In the genomic region with DNA sequence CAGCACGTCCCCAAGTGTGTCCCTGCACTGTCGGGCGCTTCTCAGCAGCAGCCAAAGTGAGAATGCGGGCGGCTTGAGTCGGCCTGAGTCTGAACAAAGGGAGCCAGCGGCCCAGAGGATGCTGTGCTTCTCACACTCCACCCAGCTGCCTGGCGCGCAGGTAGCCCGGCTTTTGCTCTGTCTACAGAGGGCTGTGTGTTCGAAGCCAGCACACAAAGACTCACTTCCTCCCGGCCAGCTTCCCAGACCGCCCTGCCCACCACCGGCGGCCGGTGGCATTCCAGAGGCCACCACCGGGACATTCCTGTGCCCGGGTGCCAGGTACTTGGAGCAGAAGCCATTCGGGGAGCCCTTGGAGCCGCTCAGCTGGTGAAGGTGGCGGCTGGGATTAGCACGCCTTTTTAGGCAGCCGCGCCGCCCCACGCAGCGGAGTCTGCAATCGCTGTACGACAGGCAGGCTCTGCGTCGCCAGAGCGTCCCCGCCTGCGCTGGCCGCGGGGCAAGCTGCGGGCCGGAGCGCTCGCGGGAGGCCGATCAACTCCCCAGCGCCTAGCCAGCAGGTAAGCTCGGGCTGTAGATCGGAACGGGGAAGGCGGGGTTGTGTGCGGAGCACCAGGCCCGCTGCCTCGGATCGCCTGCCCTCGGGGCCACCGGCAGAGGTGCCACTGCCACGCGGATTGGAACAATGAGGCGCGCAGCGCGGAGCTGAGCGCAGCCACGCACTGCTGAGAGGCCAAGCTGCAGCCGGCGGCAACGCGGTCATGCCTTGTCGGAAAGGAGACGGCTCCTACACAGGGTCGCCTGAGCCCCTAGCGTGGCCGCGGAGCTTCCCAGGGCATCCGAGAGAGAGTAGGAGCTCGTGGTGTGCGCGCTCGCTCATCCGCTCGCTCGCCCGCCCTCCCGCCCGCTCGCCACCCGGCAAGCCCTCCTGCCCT, we compare ENCODE assay signal across 8 mouse cellular contexts. TPM values are rescaled to one million over a fixed set of nuclear protein-coding genes. Genes with fewer than 3 reads are reported as not detected.
DNase-seq lines count a peak whose midpoint lies in the region; ATAC-seq and TF ChIP-seq lines count a peak whose summit lies in the region.

A gene (plus strand): TSS at position 133 of the 935 bp plus-strand sequence.

- peaks cover 45% of the 10 kb centered on the region for H3K27me3 ChIP-seq in kidney, embryonic 15.5 days
- H3K27me3 ChIP-seq in forebrain, embryonic 16.5 days (replicated peaks; ENCODE audit: control insufficient read depth, insufficient read depth, low read length), result no peaks in the 10 kb centered on the region
- peaks cover 30% of the 10 kb centered on the region for H3K27me3 ChIP-seq in liver, postnatal 0 days (ENCODE audit: insufficient read depth, low read length)
- peaks cover 11% of the 10 kb centered on the region for H3K27me3 ChIP-seq in stomach, embryonic 14.5 days (ENCODE audit: control insufficient read depth, insufficient read depth, low read length)

- DNase-seq in kidney, postnatal 36 days, result no peak
- peak; percentile 81 for DNase-seq in brain, adult 2 months (ENCODE audit: low read depth, low spot score)
- peak; percentile 38 to 64 for DNase-seq in layer of hippocampus, adult 8-10 months (ENCODE audit: low spot score in 2 of 2)
- DNase-seq in liver, postnatal 0 days, result peak; percentile 12
- no peak for DNase-seq in spleen, postnatal 36 days (ENCODE audit: low spot score in 2 of 2)

- H3K4me2 ChIP-seq in kidney, embryonic 15.5 days, result peak within 1 kb of the TSS; percentile 83
- peak within 1 kb of the TSS; percentile 61 for H3K4me2 ChIP-seq in forebrain, embryonic 16.5 days (ENCODE audit: low read length)
- H3K4me2 ChIP-seq in liver, postnatal 0 days (ENCODE audit: low read depth, low read length), result peak within 1 kb of the TSS; percentile 35; the same call in 1 of the 2 replicates
- H3K4me2 ChIP-seq in stomach, embryonic 14.5 days (replicated peaks; ENCODE audit: low read depth, low read length), result peak within 1 kb of the TSS; percentile 93

- H3K27ac ChIP-seq in kidney, embryonic 15.5 days, result no peak within 1 kb of the TSS
- peak within 1 kb of the TSS; percentile 90 for H3K27ac ChIP-seq in forebrain, embryonic 16.5 days (ENCODE audit: low read length)
- no peak within 1 kb of the TSS for H3K27ac ChIP-seq in liver, postnatal 0 days (ENCODE audit: low read depth)
- H3K27ac ChIP-seq in stomach, embryonic 14.5 days (ENCODE audit: low read length), result no peak within 1 kb of the TSS

- ATAC-seq in kidney, embryonic 15.5 days (replicated peaks; ENCODE audit: low FRiP score), result peak; percentile 92
- ATAC-seq in forebrain, embryonic 16.5 days, result peak; percentile 92
- no peak for ATAC-seq in liver, postnatal 0 days
- peak; percentile 82 for ATAC-seq in stomach, embryonic 14.5 days (ENCODE audit: insufficient number of reproducible peaks, insufficient read depth, low FRiP score, low read depth)

- TF ChIP-seq EP300 in liver, postnatal 0 days (IDR thresholded peaks at IDR 0.05; ENCODE audit: low read depth), result no peak

- H3K4me1 ChIP-seq in kidney, embryonic 15.5 days, result peaks cover 13% of the 10 kb centered on the region; the same call in 1 of the 2 replicates
- H3K4me1 ChIP-seq in forebrain, embryonic 16.5 days (replicated peaks; ENCODE audit: control insufficient read depth, insufficient read depth, low read length), result peaks cover 10% of the 10 kb centered on the region
- 0 out of 2 replicates have a peak, but pooled peaks cover 3% of the 10 kb centered on the region for H3K4me1 ChIP-seq in liver, postnatal 0 days (ENCODE audit: insufficient read depth)
- H3K4me1 ChIP-seq in stomach, embryonic 14.5 days (ENCODE audit: control insufficient read depth, insufficient read depth, low read length), result no peaks in the 10 kb centered on the region

- TF ChIP-seq CTCF in liver, postnatal 0 days (IDR thresholded peaks at IDR 0.05; ENCODE audit: low read depth), result no peak

- H3K4me3 ChIP-seq in kidney, embryonic 15.5 days (replicated peaks), result peak within 1 kb of the TSS; percentile 52
- peak within 1 kb of the TSS; percentile 75 for H3K4me3 ChIP-seq in forebrain, embryonic 16.5 days (replicated peaks; ENCODE audit: low read length)
- H3K4me3 ChIP-seq in liver, postnatal 0 days (ENCODE audit: low read depth, low read length), result no peak within 1 kb of the TSS
- peak within 1 kb of the TSS; percentile 61 for H3K4me3 ChIP-seq in stomach, embryonic 14.5 days (ENCODE audit: low read depth, low read length)

- peak within 1 kb of the TSS; percentile 8 for H3K9ac ChIP-seq in kidney, embryonic 15.5 days
- peak within 1 kb of the TSS; percentile 98 for H3K9ac ChIP-seq in forebrain, embryonic 16.5 days (replicated peaks; ENCODE audit: low read depth, low read length)
- H3K9ac ChIP-seq in liver, postnatal 0 days (replicated peaks), result no peak within 1 kb of the TSS
- H3K9ac ChIP-seq in stomach, embryonic 14.5 days (replicated peaks; ENCODE audit: low read depth, low read length), result peak within 1 kb of the TSS; percentile 46

- no peaks in the 10 kb centered on the region for H3K36me3 ChIP-seq in kidney, embryonic 15.5 days
- H3K36me3 ChIP-seq in forebrain, embryonic 16.5 days (ENCODE audit: control insufficient read depth, insufficient read depth), result no peaks in the 10 kb centered on the region
- H3K36me3 ChIP-seq in liver, postnatal 0 days (replicated peaks; ENCODE audit: insufficient read depth, low read length), result no peaks in the 10 kb centered on the region
- no peaks in the 10 kb centered on the region for H3K36me3 ChIP-seq in stomach, embryonic 14.5 days (ENCODE audit: control insufficient read depth, insufficient read depth, low read length)

- under 1% methylated on average over 84 of the region's 84 CpGs for WGBS in kidney, embryonic 15.5 days
- under 1% methylated on average over 84 of the region's 84 CpGs for WGBS in forebrain, embryonic 16.5 days
- WGBS in liver, postnatal 0 days (ENCODE audit: insufficient replicate concordance), result 3% methylated on average over 80 of the region's 84 CpGs
- under 1% methylated on average over 83 of the region's 84 CpGs for WGBS in stomach, embryonic 14.5 days

- H3K9me3 ChIP-seq in kidney, embryonic 15.5 days (replicated peaks), result no peaks in the 10 kb centered on the region
- no peaks in the 10 kb centered on the region for H3K9me3 ChIP-seq in forebrain, embryonic 16.5 days (ENCODE audit: control insufficient read depth, low read length)
- H3K9me3 ChIP-seq in liver, postnatal 0 days (ENCODE audit: low read length), result no peaks in the 10 kb centered on the region
- no peaks in the 10 kb centered on the region for H3K9me3 ChIP-seq in stomach, embryonic 14.5 days (ENCODE audit: control insufficient read depth, low read depth, low read length)

RNA-seq across cellular contexts. Expression of the gene that starts here (rescaled TPM):
- polyA plus RNA-seq in kidney, embryonic 15.5 days (2015; fragmentation: Nextera tagmentation; extraction: Ambion mirVana), result 0.78 and 0.89 TPM in 2 replicates
- 29.0 and 32.6 TPM in 2 replicates for polyA plus RNA-seq in forebrain, embryonic 16.5 days (2015; fragmentation: Nextera tagmentation; extraction: Ambion mirVana)
- 10 to 100 TPM; 12.3 to 17.8 (median 12.9) TPM for total RNA-seq in layer of hippocampus, adult 8-10 months (2022)
- polyA plus RNA-seq in liver, postnatal 0 days (2015; fragmentation: Nextera tagmentation; extraction: Ambion mirVana), result not detected in 2 replicates
- 5.7 and 6.9 TPM in 2 replicates for polyA plus RNA-seq in stomach, embryonic 14.5 days (2014; fragmentation: Nextera tagmentation; extraction: Ambion mirVana)

Comparison
In these comparisons a context has a peak if more than half of its experiments do, and no peak if none do; other contexts are left out.
1. Peak in ATAC-seq, H3K4me3 ChIP-seq, H3K9ac ChIP-seq and H3K4me2 ChIP-seq in kidney, embryonic 15.5 days; RNA of the gene not detected or under 1 TPM.
2. Peak in DNase-seq and H3K4me2 ChIP-seq in liver, postnatal 0 days; RNA of the gene not detected or under 1 TPM.
3. H3K4me2 ChIP-seq: peak in every context shown above with its lines; median percentile 93 in stomach, embryonic 14.5 days; 83 in kidney, embryonic 15.5 days; 61 in forebrain, embryonic 16.5 days; 35 in liver, postnatal 0 days.
4. DNase-seq: peak in brain, adult 2 months (single experiment) and layer of hippocampus, adult 8-10 months (2 of 2); none in kidney, postnatal 36 days (0 of 2) and spleen, postnatal 36 days (0 of 2).